Mouse (Mus musculus): ENCODE results near the gene Ccdc169. TPM values are rescaled to one million over a fixed set of nuclear protein-coding genes. Genes with fewer than 3 reads are reported as not detected.
"Not testable (repeated sequence)": the region's sequence is repeated elsewhere in the genome, so short reads cannot be mapped to it uniquely, and the experiment has no call there.

Ccdc169 gene
- polyA plus RNA-seq, 1 experiment, result not detected

DNA sequence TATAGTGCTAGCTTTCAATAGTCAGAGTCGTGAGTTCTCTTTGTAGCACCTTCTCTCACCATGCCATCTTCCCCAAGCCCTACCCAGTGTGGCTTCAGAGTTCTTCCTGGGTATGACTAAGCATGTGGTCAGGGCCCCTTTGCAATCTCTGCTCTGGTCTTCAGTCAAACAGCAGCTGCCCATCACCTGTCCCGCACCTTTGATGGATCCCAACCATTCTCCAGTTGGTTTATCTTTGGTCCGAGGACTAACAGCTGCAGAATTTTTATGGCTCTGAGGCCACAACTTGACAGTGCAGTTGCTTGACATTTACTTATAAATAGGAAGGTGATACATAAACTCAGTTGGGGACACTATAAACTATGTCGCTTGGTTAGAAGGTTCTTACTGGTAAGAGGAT, 54.5 kb downstream of the Ccdc169 start:
- Histone ChIP-seq H3K27ac (ENCODE audit: insufficient read depth, low read length) (no peak overlapping the region), H3K4me3 (ENCODE audit: extremely low read depth, insufficient read depth, insufficient read length) (no peak overlapping the region), H3K4me1 (ENCODE audit: control insufficient read depth, insufficient read depth, insufficient read length) (no peaks in the 10 kb centered on the region), H3K36me3 (ENCODE audit: control insufficient read depth, insufficient read depth, low read length) (no peaks in the 10 kb centered on the region), H3K27me3 (ENCODE audit: control insufficient read depth, insufficient read depth, low read length) (no peaks in the 10 kb centered on the region)
- no peak for DNase-seq (ENCODE audit: low read depth in 1 of 2, low spot score in 2 of 2)
- TF ChIP-seq POLR2A (IDR thresholded peaks at IDR 0.05; ENCODE audit: low read depth, low read length), result no peak
- TF ChIP-seq CTCF (IDR thresholded peaks at IDR 0.05; ENCODE audit: extremely low read depth, insufficient read depth, insufficient read length, insufficient replicate concordance), result no peak
- 75% methylated on average over 4 of the region's 4 CpGs for WGBS

DNA sequence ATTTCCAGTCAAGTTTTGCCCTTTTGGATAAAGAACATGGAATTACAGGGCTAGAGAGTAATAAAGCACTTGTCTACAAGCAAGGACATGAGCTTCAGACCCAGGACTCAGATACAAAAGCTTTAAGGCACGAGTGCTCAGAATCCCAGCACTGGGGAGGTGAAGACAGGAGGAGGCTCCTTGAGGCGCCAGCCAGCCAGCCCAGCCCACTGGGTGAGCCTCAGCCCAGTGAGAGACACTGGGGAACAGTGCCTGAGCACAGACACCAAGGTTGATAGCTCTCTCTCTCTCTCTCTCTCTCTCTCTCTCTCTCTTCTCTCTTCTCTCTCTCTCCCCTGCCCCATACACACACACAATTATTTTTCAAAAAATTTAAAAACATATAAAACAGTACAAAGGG, 56.2 kb downstream of the Ccdc169 start:
- 65% methylated on average over 2 of the region's 2 CpGs for WGBS
- no peak for DNase-seq (ENCODE audit: low read depth in 1 of 2, low spot score in 2 of 2)
- Histone ChIP-seq H3K36me3 (ENCODE audit: control insufficient read depth, insufficient read depth, low read length) (no peaks in the 10 kb centered on the region), H3K4me3 (ENCODE audit: extremely low read depth, insufficient read depth, insufficient read length) (no peak overlapping the region), H3K27me3 (ENCODE audit: control insufficient read depth, insufficient read depth, low read length) (no peaks in the 10 kb centered on the region), H3K27ac (ENCODE audit: insufficient read depth, low read length) (no peak overlapping the region), H3K4me1 (ENCODE audit: control insufficient read depth, insufficient read depth, insufficient read length) (no peaks in the 10 kb centered on the region)
- TF ChIP-seq POLR2A (IDR thresholded peaks at IDR 0.05; ENCODE audit: low read depth, low read length), result no peak
- TF ChIP-seq CTCF (IDR thresholded peaks at IDR 0.05; ENCODE audit: extremely low read depth, insufficient read depth, insufficient read length, insufficient replicate concordance), result no peak

GRCm38 (mm10) chr3:55194792-55195191, 57.7 kb downstream of the Ccdc169 start:
- Histone ChIP-seq H3K4me3 (ENCODE audit: extremely low read depth, insufficient read depth, insufficient read length) (no peak overlapping the region), H3K27ac (ENCODE audit: insufficient read depth, low read length) (no peak overlapping the region), H3K4me1 (ENCODE audit: control insufficient read depth, insufficient read depth, insufficient read length) (no peaks in the 10 kb centered on the region), H3K27me3 (ENCODE audit: control insufficient read depth, insufficient read depth, low read length) (no peaks in the 10 kb centered on the region), H3K36me3 (ENCODE audit: control insufficient read depth, insufficient read depth, low read length) (no peaks in the 10 kb centered on the region)
- TF ChIP-seq POLR2A (IDR thresholded peaks at IDR 0.05; ENCODE audit: low read depth, low read length), result no peak
- DNase-seq (ENCODE audit: low read depth in 1 of 2, low spot score in 2 of 2), result no peak
- 84% methylated on average over 8 of the region's 8 CpGs for WGBS

DNA sequence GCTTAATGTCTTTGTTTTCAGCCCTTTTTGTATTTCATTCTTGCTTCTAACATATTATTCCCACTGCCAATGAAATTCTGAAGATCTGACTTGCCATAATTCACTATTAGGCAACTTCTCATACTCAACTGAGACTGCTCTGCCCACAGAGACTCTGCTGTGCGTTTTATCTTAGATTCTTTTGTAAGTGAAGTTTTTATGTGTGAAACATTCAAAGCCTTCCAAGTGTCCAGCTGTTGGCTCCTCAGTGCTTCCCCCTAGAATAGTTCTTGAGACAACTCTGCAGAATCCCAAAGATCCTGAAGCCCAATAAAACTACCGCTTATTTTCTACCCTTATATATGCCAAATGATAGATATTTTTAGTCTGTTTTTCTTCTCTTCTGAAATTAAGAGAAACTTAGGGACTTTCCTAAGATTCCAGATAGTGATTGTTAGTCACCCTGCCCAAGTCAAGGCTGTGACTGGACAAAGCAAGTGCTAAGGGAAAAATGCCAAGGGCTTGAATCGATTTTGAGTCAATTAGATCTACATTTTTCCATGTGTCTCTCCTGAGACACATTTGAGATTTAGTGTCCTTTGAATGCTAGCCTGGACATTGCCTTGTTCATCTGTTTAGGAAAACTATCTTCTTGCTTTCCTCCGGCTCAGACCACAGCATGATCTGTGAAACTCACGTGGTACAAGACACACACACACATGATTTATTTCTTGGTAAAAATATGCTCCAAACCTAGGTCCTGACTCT, 58.6 kb downstream of the Ccdc169 start:
- Histone ChIP-seq H3K27me3 (ENCODE audit: control insufficient read depth, insufficient read depth, low read length) (no peaks in the 10 kb centered on the region), H3K36me3 (ENCODE audit: control insufficient read depth, insufficient read depth, low read length) (no peaks in the 10 kb centered on the region), H3K4me1 (ENCODE audit: control insufficient read depth, insufficient read depth, insufficient read length) (no peaks in the 10 kb centered on the region), H3K27ac (ENCODE audit: insufficient read depth, low read length) (no peak overlapping the region), H3K4me3 (ENCODE audit: extremely low read depth, insufficient read depth, insufficient read length) (no peak overlapping the region)
- 81% methylated on average over 5 of the region's 5 CpGs for WGBS
- TF ChIP-seq POLR2A (IDR thresholded peaks at IDR 0.05; ENCODE audit: low read depth, low read length) (no peak), CTCF (IDR thresholded peaks at IDR 0.05; ENCODE audit: extremely low read depth, insufficient read depth, insufficient read length, insufficient replicate concordance) (no peak)
- no peak for DNase-seq (ENCODE audit: low read depth in 1 of 2, low spot score in 2 of 2)

DNA sequence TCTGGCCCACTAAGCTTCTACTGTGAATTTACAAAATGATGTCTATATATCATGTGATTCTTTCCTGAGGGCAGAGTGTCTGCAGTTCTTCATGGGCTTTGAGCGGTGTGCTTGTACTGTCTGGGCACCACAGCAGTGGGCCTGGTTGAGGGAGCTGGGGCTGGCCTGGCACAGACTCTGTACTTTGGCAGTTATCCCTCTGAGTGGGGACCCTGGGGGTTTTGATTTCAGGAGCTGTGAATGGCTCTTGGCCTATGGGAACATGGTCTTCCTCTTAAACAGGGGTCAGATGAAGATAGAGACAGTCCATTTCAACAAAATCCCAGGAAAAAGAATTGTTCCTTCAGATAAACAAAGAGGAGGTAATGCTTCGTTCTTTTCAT, 59.2 kb downstream of the Ccdc169 start:
- no peaks in the 10 kb centered on the region for H3K27me3 ChIP-seq (ENCODE audit: control insufficient read depth, insufficient read depth, low read length)
- H3K4me3 ChIP-seq (ENCODE audit: extremely low read depth, insufficient read depth, insufficient read length), result no peak overlapping the region
- TF ChIP-seq CTCF (IDR thresholded peaks at IDR 0.05; ENCODE audit: extremely low read depth, insufficient read depth, insufficient read length, insufficient replicate concordance), result no peak
- no peak for TF ChIP-seq POLR2A (IDR thresholded peaks at IDR 0.05; ENCODE audit: low read depth, low read length)
- no peak for DNase-seq (ENCODE audit: low read depth in 1 of 2, low spot score in 2 of 2)
- no peaks in the 10 kb centered on the region for H3K36me3 ChIP-seq (ENCODE audit: control insufficient read depth, insufficient read depth, low read length)
- no peak overlapping the region for H3K27ac ChIP-seq (ENCODE audit: insufficient read depth, low read length)
- WGBS, result 90% methylated on average over 2 of the region's 2 CpGs
- no peaks in the 10 kb centered on the region for H3K4me1 ChIP-seq (ENCODE audit: control insufficient read depth, insufficient read depth, insufficient read length)

DNA sequence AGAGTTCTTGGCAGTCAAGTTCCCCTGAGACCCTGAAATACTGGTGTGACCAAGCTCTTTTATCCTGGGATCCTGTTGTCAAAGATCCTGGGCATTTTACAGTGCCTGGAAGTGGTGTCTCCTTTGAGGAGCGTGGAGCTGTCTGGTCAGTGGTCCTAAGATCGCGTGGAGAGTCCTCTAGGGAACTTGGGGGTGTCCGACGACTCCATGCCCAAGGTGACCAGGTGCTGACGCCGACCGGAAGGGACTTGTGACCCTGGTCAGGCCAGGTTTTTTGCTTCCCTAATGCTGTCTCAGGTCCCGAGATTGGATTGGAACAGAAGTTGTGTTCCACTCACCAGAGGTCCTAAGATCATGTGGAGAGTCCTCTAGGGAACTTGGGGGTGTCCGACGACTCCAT, 66.5 kb downstream of the Ccdc169 start:
- not testable (repeated sequence) for H3K27ac ChIP-seq (ENCODE audit: insufficient read depth, low read length); H3K27me3 ChIP-seq (ENCODE audit: control insufficient read depth, insufficient read depth, low read length)
- WGBS, result 91% methylated on average over 11 of the region's 11 CpGs

DNA sequence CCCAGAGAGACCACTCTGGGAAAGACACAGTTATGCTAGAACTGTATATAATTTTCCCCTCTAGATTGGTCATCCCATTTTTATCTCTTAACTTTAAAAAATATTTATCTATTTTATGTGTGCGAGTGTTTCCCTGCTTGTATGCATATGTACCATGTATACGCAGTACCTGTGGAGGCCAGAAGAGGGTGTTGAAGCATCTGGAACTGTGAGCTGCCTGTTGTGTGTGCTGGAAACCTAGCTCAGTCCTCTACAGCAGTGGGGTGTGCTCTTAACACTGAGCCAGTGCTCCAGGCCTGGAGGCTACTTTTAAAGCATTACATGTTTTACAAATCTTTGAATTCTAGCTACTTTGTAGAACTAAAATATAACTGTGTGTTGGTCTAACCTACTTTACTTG, 69.3 kb downstream of the Ccdc169 start:
- Histone ChIP-seq H3K27me3 (ENCODE audit: control insufficient read depth, insufficient read depth, low read length) (no peaks in the 10 kb centered on the region), H3K27ac (ENCODE audit: insufficient read depth, low read length) (no peak overlapping the region), H3K36me3 (ENCODE audit: control insufficient read depth, insufficient read depth, low read length) (no peaks in the 10 kb centered on the region), H3K4me3 (ENCODE audit: extremely low read depth, insufficient read depth, insufficient read length) (no peak overlapping the region), H3K4me1 (ENCODE audit: control insufficient read depth, insufficient read depth, insufficient read length) (no peaks in the 10 kb centered on the region)
- no peak for DNase-seq (ENCODE audit: low read depth in 1 of 2, low spot score in 2 of 2)
- 88% methylated on average over 2 of the region's 2 CpGs for WGBS
- TF ChIP-seq POLR2A (IDR thresholded peaks at IDR 0.05; ENCODE audit: low read depth, low read length) (no peak), CTCF (IDR thresholded peaks at IDR 0.05; ENCODE audit: extremely low read depth, insufficient read depth, insufficient read length, insufficient replicate concordance) (no peak)

More for the DNA sequence above, 66.5 kb downstream of the Ccdc169 start:
- H3K4me3 ChIP-seq (ENCODE audit: extremely low read depth, insufficient read depth, insufficient read length); H3K4me1 ChIP-seq (ENCODE audit: control insufficient read depth, insufficient read depth, insufficient read length); H3K36me3 ChIP-seq (ENCODE audit: control insufficient read depth, insufficient read depth, low read length); DNase-seq (ENCODE audit: low read depth in 1 of 2, low spot score in 2 of 2): not testable (repeated sequence)
